Mouse (Mus musculus) kidney, adult 11 months (tissue): ENCODE data around the gene Polr3h.

Experiments
- DNase-seq: peaks from one replicate; pipeline ENCODE4 v3.0.0; 2022

The Polr3h gene

GRCm38 (mm10) chr15:81838554-81839235 is 87.3 kb downstream of the Polr3h start:
- peak; percentile 76 for DNase-seq
